Mouse (Mus musculus): ENCODE measurements around the gene Wdr1. TPM values are rescaled to one million over a fixed set of nuclear protein-coding genes. Genes with fewer than 3 reads are reported as not detected.

Gene Wdr1
- polyA plus RNA-seq, 1 experiment from 2014 or later, result 252 TPM

GRCm38 (mm10) chr5:38504747-38505434 lies 58.1 kb downstream of the Wdr1 start:
- no peak for ATAC-seq (ENCODE audit: insufficient number of reproducible peaks, insufficient read depth, low FRiP score, low read depth)
- Histone ChIP-seq H3K27ac (replicated peaks in 1 of 2; ENCODE audit: control insufficient read depth in 1 of 2, insufficient read depth in 1 of 2, low read depth in 2 of 2, low read length in 2 of 2) (no peak overlapping the region), H3K36me3 (ENCODE audit: control insufficient read depth, insufficient read depth, low read length) (no peaks in the 10 kb centered on the region), H3K9ac (ENCODE audit: low read length) (no peak overlapping the region), H3K4me1 (ENCODE audit: control insufficient read depth in 2 of 2, insufficient read depth in 2 of 2, low read length in 2 of 2) (peaks cover 0 to 6% of the 10 kb centered on the region in 2 experiments; a peak in 1 of 4 replicates), H3K9me3 (ENCODE audit: control insufficient read depth, low read length) (no peaks in the 10 kb centered on the region), H3K4me3 (ENCODE audit: control insufficient read depth in 1 of 2, insufficient read depth in 1 of 2, low read depth in 1 of 2, low read length in 2 of 2) (no peak overlapping the region), H3K27me3 (ENCODE audit: control insufficient read depth, insufficient read depth, low read length) (no peaks in the 10 kb centered on the region), H3K4me2 (ENCODE audit: low read length) (no peak overlapping the region)
- WGBS, result 60% methylated on average over 6 of the region's 6 CpGs

- ATAC-seq (ENCODE audit: insufficient number of reproducible peaks, insufficient read depth, low FRiP score, low read depth), result no peak
- Histone ChIP-seq H3K36me3 (ENCODE audit: control insufficient read depth, insufficient read depth, low read length) (no peaks in the 10 kb centered on the region), H3K9me3 (ENCODE audit: control insufficient read depth, low read length) (no peaks in the 10 kb centered on the region), H3K4me2 (ENCODE audit: low read length) (no peak overlapping the region), H3K27ac (replicated peaks in 1 of 2; ENCODE audit: control insufficient read depth in 1 of 2, insufficient read depth in 1 of 2, low read depth in 2 of 2, low read length in 2 of 2) (no peak overlapping the region), H3K4me3 (ENCODE audit: control insufficient read depth in 1 of 2, insufficient read depth in 1 of 2, low read depth in 1 of 2, low read length in 2 of 2) (no peak overlapping the region), H3K9ac (ENCODE audit: low read length) (no peak overlapping the region), H3K4me1 (ENCODE audit: control insufficient read depth in 2 of 2, insufficient read depth in 2 of 2, low read length in 2 of 2) (peaks cover 0 to 7% of the 10 kb centered on the region in 2 experiments; a peak in 2 of 4 replicates), H3K27me3 (ENCODE audit: control insufficient read depth, insufficient read depth, low read length) (no peaks in the 10 kb centered on the region)
- WGBS, result 62% methylated on average over 1 of the region's 1 CpGs
Measured at GRCm38 (mm10) chr5:38504116-38504515, 58.9 kb downstream of the Wdr1 start.

GRCm38 (mm10) chr5:38502992-38503391 lies 60.0 kb downstream of the Wdr1 start, which contains the start of gene Slc2a9:
Gene Slc2a9 (minus strand): TSS chr5:38503143.
- 79% methylated on average over 4 of the region's 4 CpGs for WGBS
- no peak for ATAC-seq (ENCODE audit: insufficient number of reproducible peaks, insufficient read depth, low FRiP score, low read depth)

GRCm38 (mm10) chr5:38500043-38500442 lies 63.0 kb downstream of the Wdr1 start:
- H3K27me3 ChIP-seq (ENCODE audit: control insufficient read depth, insufficient read depth, low read length), result no peaks in the 10 kb centered on the region
- H3K4me2 ChIP-seq (ENCODE audit: low read length), result no peak overlapping the region
- H3K9me3 ChIP-seq (ENCODE audit: control insufficient read depth, low read length), result no peaks in the 10 kb centered on the region
- no peak overlapping the region for H3K27ac ChIP-seq (replicated peaks in 1 of 2; ENCODE audit: control insufficient read depth in 1 of 2, insufficient read depth in 1 of 2, low read depth in 2 of 2, low read length in 2 of 2)
- peaks cover 0 to 11% of the 10 kb centered on the region in 2 experiments; a peak in 3 of 4 replicates for H3K4me1 ChIP-seq (ENCODE audit: control insufficient read depth in 2 of 2, insufficient read depth in 2 of 2, low read length in 2 of 2)
- no peak for ATAC-seq (ENCODE audit: insufficient number of reproducible peaks, insufficient read depth, low FRiP score, low read depth)
- WGBS, result 89% methylated on average over 8 of the region's 8 CpGs
- H3K9ac ChIP-seq (ENCODE audit: low read length), result no peak overlapping the region
- no peak overlapping the region for H3K4me3 ChIP-seq (ENCODE audit: control insufficient read depth in 1 of 2, insufficient read depth in 1 of 2, low read depth in 1 of 2, low read length in 2 of 2)
- H3K36me3 ChIP-seq (ENCODE audit: control insufficient read depth, insufficient read depth, low read length), result no peaks in the 10 kb centered on the region

More at GRCm38 (mm10) chr5:38502992-38503391, 60.0 kb downstream of the Wdr1 start, which contains the start of gene Slc2a9:
- H3K27me3 ChIP-seq (ENCODE audit: control insufficient read depth, insufficient read depth, low read length), result no peaks in the 10 kb centered on the region
- H3K4me1 ChIP-seq (ENCODE audit: control insufficient read depth in 2 of 2, insufficient read depth in 2 of 2, low read length in 2 of 2), result peaks cover 0 to 15% of the 10 kb centered on the region in 2 experiments; a peak in 3 of 4 replicates
- H3K9ac ChIP-seq (ENCODE audit: low read length), result no peak within 1 kb of the TSS
- H3K4me2 ChIP-seq (ENCODE audit: low read length), result no peak within 1 kb of the TSS
- H3K9me3 ChIP-seq (ENCODE audit: control insufficient read depth, low read length), result no peaks in the 10 kb centered on the region
- no peak within 1 kb of the TSS for H3K4me3 ChIP-seq (ENCODE audit: control insufficient read depth in 1 of 2, insufficient read depth in 1 of 2, low read depth in 1 of 2, low read length in 2 of 2)
- no peaks in the 10 kb centered on the region for H3K36me3 ChIP-seq (ENCODE audit: control insufficient read depth, insufficient read depth, low read length)
- H3K27ac ChIP-seq (replicated peaks in 1 of 2; ENCODE audit: control insufficient read depth in 1 of 2, insufficient read depth in 1 of 2, low read depth in 2 of 2, low read length in 2 of 2), result no peak within 1 kb of the TSS

- Histone ChIP-seq H3K9ac (ENCODE audit: low read length) (no peak overlapping the region), H3K36me3 (ENCODE audit: control insufficient read depth, insufficient read depth, low read length) (no peaks in the 10 kb centered on the region), H3K4me2 (ENCODE audit: low read length) (no peak overlapping the region), H3K9me3 (ENCODE audit: control insufficient read depth, low read length) (no peaks in the 10 kb centered on the region), H3K4me3 (ENCODE audit: control insufficient read depth in 1 of 2, insufficient read depth in 1 of 2, low read depth in 1 of 2, low read length in 2 of 2) (no peak overlapping the region), H3K27ac (replicated peaks in 1 of 2; ENCODE audit: control insufficient read depth in 1 of 2, insufficient read depth in 1 of 2, low read depth in 2 of 2, low read length in 2 of 2) (no peak overlapping the region), H3K27me3 (ENCODE audit: control insufficient read depth, insufficient read depth, low read length) (no peaks in the 10 kb centered on the region), H3K4me1 (ENCODE audit: control insufficient read depth in 2 of 2, insufficient read depth in 2 of 2, low read length in 2 of 2) (peaks cover 0 to 11% of the 10 kb centered on the region in 2 experiments; a peak in 3 of 4 replicates)
- no peak for ATAC-seq (ENCODE audit: insufficient number of reproducible peaks, insufficient read depth, low FRiP score, low read depth)
- 76% methylated on average over 7 of the region's 7 CpGs for WGBS
Measured at GRCm38 (mm10) chr5:38499316-38499811, 63.7 kb downstream of the Wdr1 start.

- no peaks in the 10 kb centered on the region for H3K27me3 ChIP-seq (ENCODE audit: control insufficient read depth, insufficient read depth, low read length)
- no peak for ATAC-seq (ENCODE audit: insufficient number of reproducible peaks, insufficient read depth, low FRiP score, low read depth)
- WGBS, result 24% methylated on average over 5 of the region's 5 CpGs
- no peak overlapping the region for H3K9ac ChIP-seq (ENCODE audit: low read length)
- H3K27ac ChIP-seq (replicated peaks in 1 of 2; ENCODE audit: control insufficient read depth in 1 of 2, insufficient read depth in 1 of 2, low read depth in 2 of 2, low read length in 2 of 2), result no peak overlapping the region
- H3K4me2 ChIP-seq (ENCODE audit: low read length), result no peak overlapping the region
- H3K4me3 ChIP-seq (ENCODE audit: control insufficient read depth in 1 of 2, insufficient read depth in 1 of 2, low read depth in 1 of 2, low read length in 2 of 2), result no peak overlapping the region
- H3K36me3 ChIP-seq (ENCODE audit: control insufficient read depth, insufficient read depth, low read length), result no peaks in the 10 kb centered on the region
- H3K9me3 ChIP-seq (ENCODE audit: control insufficient read depth, low read length), result no peaks in the 10 kb centered on the region
- peaks cover 0 to 11% of the 10 kb centered on the region in 2 experiments; a peak in 3 of 4 replicates for H3K4me1 ChIP-seq (ENCODE audit: control insufficient read depth in 2 of 2, insufficient read depth in 2 of 2, low read length in 2 of 2)
Measured at GRCm38 (mm10) chr5:38498479-38498878, 64.5 kb downstream of the Wdr1 start.

GRCm38 (mm10) chr5:38496491-38497057 lies 66.4 kb downstream of the Wdr1 start:
- Histone ChIP-seq H3K27me3 (ENCODE audit: control insufficient read depth, insufficient read depth, low read length) (no peaks in the 10 kb centered on the region), H3K4me2 (ENCODE audit: low read length) (no peak overlapping the region), H3K9ac (ENCODE audit: low read length) (no peak overlapping the region), H3K4me3 (ENCODE audit: control insufficient read depth in 1 of 2, insufficient read depth in 1 of 2, low read depth in 1 of 2, low read length in 2 of 2) (no peak overlapping the region), H3K4me1 (ENCODE audit: control insufficient read depth in 2 of 2, insufficient read depth in 2 of 2, low read length in 2 of 2) (peaks cover 0 to 11% of the 10 kb centered on the region in 2 experiments; a peak in 3 of 4 replicates), H3K27ac (replicated peaks in 1 of 2; ENCODE audit: control insufficient read depth in 1 of 2, insufficient read depth in 1 of 2, low read depth in 2 of 2, low read length in 2 of 2) (no peak overlapping the region), H3K9me3 (ENCODE audit: control insufficient read depth, low read length) (no peaks in the 10 kb centered on the region), H3K36me3 (ENCODE audit: control insufficient read depth, insufficient read depth, low read length) (no peaks in the 10 kb centered on the region)
- no peak for ATAC-seq (ENCODE audit: insufficient number of reproducible peaks, insufficient read depth, low FRiP score, low read depth)
- WGBS, result 76% methylated on average over 8 of the region's 8 CpGs

All from heart, embryonic 14.5 days (tissue).